In the genomic region with DNA sequence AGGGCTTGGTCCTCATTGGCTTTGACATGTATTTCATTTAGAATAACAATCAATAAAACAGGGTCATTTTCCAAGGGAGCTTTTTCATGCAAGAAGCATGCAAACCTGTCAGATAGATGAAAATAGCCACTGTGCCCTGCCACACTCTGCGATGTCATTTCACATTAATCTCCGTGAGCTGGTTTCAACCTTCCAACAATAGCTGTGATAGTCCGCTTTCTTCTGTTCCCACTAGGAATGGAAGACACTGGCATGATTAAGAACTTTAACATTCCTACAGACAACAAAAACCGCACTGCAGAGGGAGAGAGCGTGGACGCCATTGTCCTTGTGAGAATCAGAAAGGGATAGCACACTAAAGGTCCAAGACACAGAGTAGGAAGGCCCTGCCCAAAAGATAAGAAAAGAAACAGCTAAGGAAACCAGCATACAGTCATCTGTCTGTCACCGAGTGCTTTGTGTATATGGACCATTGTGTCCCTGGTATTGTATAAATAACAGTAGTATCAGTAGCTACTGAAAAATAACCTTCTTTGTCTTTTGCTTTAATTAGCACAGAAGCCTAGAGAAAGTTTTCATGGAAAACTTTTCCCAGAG, we compare ENCODE assay signal across 18 mouse cellular contexts.
DNase-seq lines count a peak whose midpoint lies in the region; ATAC-seq lines count a peak whose summit lies in the region.
"Had no signal": no experiment of that assay in that cellular context is flagged by ENCODE, and none has a peak within 500 bp of the region (broad histone marks: within the 10 kb centered on the region; RNA-seq: fewer than 3 reads in every experiment).

No protein-coding gene starts in this region.

- peak; percentile 20 for DNase-seq in embryo, embryonic 10 days (ENCODE audit: low spot score)
- no peak for DNase-seq in embryo, embryonic 11 days
- DNase-seq in Muller cell, postnatal 12 days (ENCODE audit: inconsistent ontology term), result peak; percentile 94
- DNase-seq in lung, postnatal 10 days, result peak; percentile 48
- peak; percentile 76 for DNase-seq in retina, embryonic 14.5 days (ENCODE audit: low spot score)
- no peak for DNase-seq in thymus, postnatal 25 days
- DNase-seq: adrenal gland, postnatal 10 days; cerebellum, adult 2 months; cerebellum, postnatal 25 days; gastrocnemius, postnatal 25 days; heart, adult 18-20 months; heart, postnatal 10 days; kidney, adult 11 months; kidney, postnatal 4 days; liver, embryonic 13.5 days; right cerebral cortex, postnatal 14 days; thymus, postnatal 36 days had no signal

- no peak for ATAC-seq in cerebellum, adult (ENCODE audit: insufficient number of reproducible peaks, low FRiP score, low TSS enrichment)

Comparison
In these comparisons a context has a peak if more than half of its experiments do, and no peak if none do; other contexts are left out.
1. DNase-seq: peak in embryo, embryonic 10 days (single experiment), Muller cell, postnatal 12 days (single experiment), lung, postnatal 10 days (single experiment) and retina, embryonic 14.5 days (single experiment); none in embryo, embryonic 11 days (single experiment) and thymus, postnatal 25 days (single experiment).